Mouse (Mus musculus) hindbrain, embryonic 14.5 days (tissue): ENCODE results near the gene Oas1g. TPM values are rescaled to one million over a fixed set of nuclear protein-coding genes. Genes with fewer than 3 reads are reported as not detected.

Experiments
- ATAC-seq: fragments of 200-750 bp; cut with Nextera tagmentation; 2 replicates; pipeline ENCODE4 v1.8.0; 2017; ENCODE audit warnings: moderate number of reproducible peaks, mild to moderate bottlenecking, moderate TSS enrichment, moderate library complexity; ENCODE audit not compliant: low FRiP score
- DNase-seq: peaks from one replicate; pipeline ENCODE4 v3.0.0-alpha.2; 2015; ENCODE audit warnings: low spot score
- H3K27ac ChIP-seq: fragments of 300-500 bp; sonication (generic); 2 replicates; pipeline ENCODE4 v1.5.1; 2014; ENCODE audit warnings: mild to moderate bottlenecking, moderate library complexity
- H3K27me3 ChIP-seq: fragments of 300-500 bp; sonication (generic); 2 replicates; pipeline ENCODE4 v1.6.1; 2014; ENCODE audit warnings: mild to moderate bottlenecking, low read length, mixed read lengths; ENCODE audit not compliant: control insufficient read depth, insufficient read depth
- H3K36me3 ChIP-seq: fragments of 300-500 bp; sonication (generic); replicated peaks from 2 replicates; pipeline ENCODE4 v1.6.1; 2014; ENCODE audit not compliant: control insufficient read depth, insufficient read depth
- H3K4me1 ChIP-seq: fragments of 300-500 bp; sonication (generic); replicated peaks from 2 replicates; pipeline ENCODE4 v1.6.1; 2014; ENCODE audit warnings: antibody characterized with exemption, low read length, mixed read lengths; ENCODE audit not compliant: control insufficient read depth, insufficient read depth
- H3K4me2 ChIP-seq: fragments of 300-500 bp; sonication (generic); replicated peaks from 2 replicates; pipeline ENCODE4 v1.6.1; 2014; ENCODE audit warnings: mild to moderate bottlenecking, moderate library complexity
- H3K4me3 ChIP-seq: fragments of 300-500 bp; sonication (generic); replicated peaks from 2 replicates; pipeline ENCODE4 v1.5.1; 2014; ENCODE audit warnings: mild to moderate bottlenecking, low read length
- H3K9ac ChIP-seq: fragments of 300-500 bp; sonication (generic); 2 replicates; pipeline ENCODE4 v1.6.1; 2014
- H3K9me3 ChIP-seq: fragments of 300-500 bp; sonication (generic); 2 replicates; pipeline ENCODE4 v1.6.1; 2016; ENCODE audit warnings: low read length; ENCODE audit not compliant: control insufficient read depth
- WGBS: fragments of 180-500 bp; shearing (Covaris S2); extraction: QIAGEN DNeasy Blood & Tissue Kit; methylation state at CpG from one replicate; pipeline ENCODE4 v1.1.7; 2014; 5-methylcytosine and 5-hydroxymethylcytosine counted together
- microRNA-seq: library from miRNA; unstranded; fragments of <30 nt; microRNA quantifications from one replicate; pipeline ENCODE4, GENCODE M21; 2016
- polyA plus RNA-seq: library from polyadenylated mRNA; unstranded; fragments of >200 nt; fragmentation: Nextera tagmentation; extraction: Ambion mirVana; gene quantifications from 2 replicates; pipeline ENCODE4 v1.2.1, GENCODE M21; 2014

Oas1g gene
- polyA plus RNA-seq, 1 experiment from 2014 or later, result 0.19 TPM

GRCm38 (mm10) chr5:120847067-120847466 lies 40.3 kb downstream of the Oas1g start, which contains the start of gene Oas1f:
TSS of gene Oas1f (plus strand) at chr5:120847367.
- Histone ChIP-seq H3K4me3 (no peak within 1 kb of the TSS), H3K27me3 (no peaks in the 10 kb centered on the region), H3K4me1 (no peaks in the 10 kb centered on the region), H3K4me2 (no peak within 1 kb of the TSS), H3K9me3 (no peaks in the 10 kb centered on the region), H3K9ac (no peak within 1 kb of the TSS), H3K27ac (no peak within 1 kb of the TSS), H3K36me3 (no peaks in the 10 kb centered on the region)
- WGBS, result 76% methylated on average over 4 of the region's 4 CpGs
- no peak for DNase-seq
- no peak for ATAC-seq

GRCm38 (mm10) chr5:120844713-120845112 lies 42.7 kb downstream of the Oas1g start:
- WGBS, result 80% methylated on average over 3 of the region's 3 CpGs
- no peaks in the 10 kb centered on the region for H3K27me3 ChIP-seq
- H3K4me3 ChIP-seq, result no peak overlapping the region
- ATAC-seq, result no peak
- no peaks in the 10 kb centered on the region for H3K36me3 ChIP-seq
- H3K9me3 ChIP-seq, result no peaks in the 10 kb centered on the region
- no peak overlapping the region for H3K9ac ChIP-seq
- no peak overlapping the region for H3K4me2 ChIP-seq
- no peak overlapping the region for H3K27ac ChIP-seq
- no peak for DNase-seq
- H3K4me1 ChIP-seq, result no peaks in the 10 kb centered on the region

- DNase-seq, result peak; percentile 62
- H3K9me3 ChIP-seq, result no peaks in the 10 kb centered on the region
- H3K4me2 ChIP-seq, result no peak overlapping the region
- no peaks in the 10 kb centered on the region; the same call in 1 of the 2 replicates for H3K27me3 ChIP-seq
- no peak for ATAC-seq
- H3K36me3 ChIP-seq, result no peaks in the 10 kb centered on the region
- 7% methylated on average over 8 of the region's 8 CpGs for WGBS
- H3K27ac ChIP-seq, result no peak overlapping the region
- H3K9ac ChIP-seq, result no peak overlapping the region
- H3K4me1 ChIP-seq, result peaks cover 5% of the 10 kb centered on the region; the same call in 1 of the 2 replicates
- H3K4me3 ChIP-seq, result no peak overlapping the region
Measured at GRCm38 (mm10) chr5:120836731-120837585, 50.5 kb downstream of the Oas1g start.

- H3K4me3 ChIP-seq, result no peak overlapping the region
- no peaks in the 10 kb centered on the region for H3K9me3 ChIP-seq
- H3K4me1 ChIP-seq, result peaks cover 5% of the 10 kb centered on the region; the same call in 1 of the 2 replicates
- ATAC-seq (no peak), DNase-seq (peak; percentile 38)
- H3K27me3 ChIP-seq, result no peaks in the 10 kb centered on the region; the same call in 1 of the 2 replicates
- H3K36me3 ChIP-seq, result no peaks in the 10 kb centered on the region
- no peak overlapping the region for H3K27ac ChIP-seq
- no peak overlapping the region for H3K9ac ChIP-seq
- WGBS, result 17% methylated on average over 17 of the region's 17 CpGs
- peak overlapping the region; percentile 21 for H3K4me2 ChIP-seq
Measured at GRCm38 (mm10) chr5:120833335-120834280, 53.8 kb downstream of the Oas1g start.

- Histone ChIP-seq H3K27me3 (no peaks in the 10 kb centered on the region; the same call in 1 of the 2 replicates), H3K4me2 (no peak overlapping the region), H3K4me3 (no peak overlapping the region), H3K4me1 (peaks cover 5% of the 10 kb centered on the region; the same call in 1 of the 2 replicates), H3K9ac (no peak overlapping the region), H3K27ac (no peak overlapping the region), H3K9me3 (no peaks in the 10 kb centered on the region), H3K36me3 (no peaks in the 10 kb centered on the region)
- no peak for DNase-seq
- 90% methylated on average over 4 of the region's 4 CpGs for WGBS
- ATAC-seq, result no peak
Measured at GRCm38 (mm10) chr5:120831031-120831430, 56.4 kb downstream of the Oas1g start.

Small RNA genes lying within 50 kb of the gene (microRNA-seq; reads per million reads assigned to microRNA genes)
- gene Gm22907, result not detected

Other genes with a start within 250 kb of the Oas1g start
- gene Rasal1, start 238.8 kb downstream of the Oas1g start, polyA plus RNA-seq, result 0.31 and 0.74 TPM in 2 replicates
- gene Dtx1, start 175.7 kb downstream of the Oas1g start, polyA plus RNA-seq, result 53.9 and 64.1 TPM in 2 replicates
- 0.16 and 0.32 TPM in 2 replicates for gene Oas2, start 137.8 kb downstream of the Oas1g start, polyA plus RNA-seq
- 0.46 and 0.95 TPM in 2 replicates for gene Oas3, start 110.0 kb downstream of the Oas1g start, polyA plus RNA-seq
- gene Oas1e, start 92.1 kb downstream of the Oas1g start, polyA plus RNA-seq, result 0.24 and 0.35 TPM in 2 replicates
- gene Oas1c, start 75.1 kb downstream of the Oas1g start, polyA plus RNA-seq, result 0.40 and 0.64 TPM in 2 replicates
- not detected in 2 replicates for gene Oas1f, start 40.2 kb downstream of the Oas1g start, polyA plus RNA-seq
- gene Oas1h, start 26.2 kb downstream of the Oas1g start, polyA plus RNA-seq, result not detected in 2 replicates
- gene Oas1a, start 19.9 kb upstream of the Oas1g start, polyA plus RNA-seq, result 0.82 and 0.91 TPM in 2 replicates
- not detected in 2 replicates for gene Oas1d, start 26.9 kb upstream of the Oas1g start, polyA plus RNA-seq
- 28.6 and 33.7 TPM in 2 replicates for gene Rph3a, start 122.5 kb upstream of the Oas1g start, polyA plus RNA-seq